Mouse (Mus musculus): ENCODE data around the gene Fsip1. TPM values are rescaled to one million over a fixed set of nuclear protein-coding genes. Genes with fewer than 3 reads are reported as not detected.

Gene Fsip1
- polyA plus RNA-seq, 1 experiment from 2014 or later, result 1.0 TPM

DNA sequence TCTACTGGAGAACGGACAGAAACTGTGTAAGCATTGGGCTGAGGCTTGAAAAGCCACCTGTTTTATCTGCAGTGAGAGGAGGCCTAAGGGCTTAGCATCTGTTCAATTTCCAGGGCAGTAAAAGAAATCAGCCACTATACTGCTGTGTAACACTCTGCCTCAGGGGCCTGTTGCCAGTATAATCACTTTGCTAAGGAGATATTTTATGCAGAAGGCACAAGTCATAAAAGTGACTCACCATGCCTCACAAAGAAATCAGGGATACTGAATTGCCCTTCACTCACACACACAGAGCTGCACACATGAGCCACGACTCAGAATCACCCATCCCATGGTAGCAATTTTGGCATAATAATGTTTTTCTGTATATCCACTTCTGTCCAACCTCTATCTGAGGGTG is 140.6 kb downstream of the Fsip1 start:
- no peaks in the 10 kb centered on the region for H3K9me3 ChIP-seq (ENCODE audit: control insufficient read depth, low read length)
- H3K27ac ChIP-seq (replicated peaks; ENCODE audit: low read depth, low read length), result no peak overlapping the region
- H3K36me3 ChIP-seq (ENCODE audit: control insufficient read depth, insufficient read depth, low read length), result peaks cover 68% of the 10 kb centered on the region
- 63% methylated on average over 2 of the region's 2 CpGs for WGBS
- DNase-seq (ENCODE audit: low spot score) (no peak), ATAC-seq (ENCODE audit: low read depth) (no peak)
- no peak overlapping the region for H3K4me2 ChIP-seq (ENCODE audit: low read depth, low read length)
- no peak overlapping the region for H3K4me3 ChIP-seq (ENCODE audit: low read depth, low read length)
- H3K9ac ChIP-seq (ENCODE audit: low read depth, low read length), result no peak overlapping the region
- peaks cover 14% of the 10 kb centered on the region for H3K4me1 ChIP-seq (ENCODE audit: control insufficient read depth, insufficient read depth, low read length)
- H3K27me3 ChIP-seq (replicated peaks; ENCODE audit: control insufficient read depth, insufficient read depth, low read length), result no peaks in the 10 kb centered on the region

DNA sequence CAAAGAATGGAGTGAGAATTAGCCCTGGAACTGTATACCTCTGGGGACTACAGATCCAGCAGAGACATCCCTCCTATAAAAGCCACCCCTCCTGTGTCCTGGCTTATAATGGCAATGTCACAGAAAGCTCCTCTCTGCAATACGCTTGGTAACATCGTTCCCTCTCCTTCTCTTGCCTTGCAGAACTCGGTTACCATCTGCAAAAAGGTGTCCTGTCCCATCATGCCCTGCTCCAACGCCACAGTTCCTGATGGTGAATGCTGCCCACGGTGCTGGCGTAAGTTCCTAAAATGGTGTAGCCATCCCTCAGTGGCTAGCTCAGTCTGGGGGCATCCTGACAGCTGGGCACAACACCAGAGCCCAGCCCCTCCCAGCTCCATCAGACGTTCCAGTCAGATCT is 141.1 kb downstream of the Fsip1 start:
- H3K9ac ChIP-seq (ENCODE audit: low read depth, low read length), result no peak overlapping the region
- H3K4me2 ChIP-seq (ENCODE audit: low read depth, low read length), result peak overlapping the region; percentile 81
- H3K27me3 ChIP-seq (replicated peaks; ENCODE audit: control insufficient read depth, insufficient read depth, low read length), result no peaks in the 10 kb centered on the region
- H3K4me1 ChIP-seq (ENCODE audit: control insufficient read depth, insufficient read depth, low read length), result peaks cover 16% of the 10 kb centered on the region
- DNase-seq (ENCODE audit: low spot score) (no peak), ATAC-seq (ENCODE audit: low read depth) (no peak)
- peaks cover 63% of the 10 kb centered on the region for H3K36me3 ChIP-seq (ENCODE audit: control insufficient read depth, insufficient read depth, low read length)
- H3K27ac ChIP-seq (replicated peaks; ENCODE audit: low read depth, low read length), result no peak overlapping the region
- peak overlapping the region; percentile 59 for H3K4me3 ChIP-seq (ENCODE audit: low read depth, low read length)
- H3K9me3 ChIP-seq (ENCODE audit: control insufficient read depth, low read length), result no peaks in the 10 kb centered on the region
- 84% methylated on average over 7 of the region's 7 CpGs for WGBS

DNA sequence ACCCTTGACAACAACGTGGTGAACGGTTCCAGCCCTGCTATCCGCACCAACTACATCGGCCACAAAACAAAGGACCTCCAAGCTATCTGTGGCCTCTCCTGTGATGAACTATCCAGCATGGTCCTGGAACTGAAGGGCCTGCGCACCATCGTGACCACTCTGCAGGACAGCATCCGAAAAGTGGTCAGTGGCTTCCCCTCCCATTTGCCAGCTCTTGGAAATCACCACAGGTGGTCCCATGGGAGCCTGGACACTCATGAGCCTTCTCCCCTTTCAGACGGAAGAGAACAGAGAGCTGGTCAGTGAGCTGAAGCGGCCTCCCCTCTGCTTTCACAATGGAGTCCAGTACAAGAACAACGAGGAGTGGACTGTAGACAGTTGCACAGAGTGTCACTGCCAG is 142.1 kb downstream of the Fsip1 start:
- H3K4me2 ChIP-seq (ENCODE audit: low read depth, low read length), result peak overlapping the region; percentile 81
- WGBS, result 68% methylated on average over 10 of the region's 10 CpGs
- peaks cover 53% of the 10 kb centered on the region for H3K36me3 ChIP-seq (ENCODE audit: control insufficient read depth, insufficient read depth, low read length)
- peaks cover 21% of the 10 kb centered on the region for H3K4me1 ChIP-seq (ENCODE audit: control insufficient read depth, insufficient read depth, low read length)
- DNase-seq (ENCODE audit: low spot score) (no peak), ATAC-seq (ENCODE audit: low read depth) (no peak)
- peak overlapping the region; percentile 75; the same call in 1 of the 2 replicates for H3K9ac ChIP-seq (ENCODE audit: low read depth, low read length)
- H3K27me3 ChIP-seq (replicated peaks; ENCODE audit: control insufficient read depth, insufficient read depth, low read length), result no peaks in the 10 kb centered on the region
- peak overlapping the region; percentile 59 for H3K4me3 ChIP-seq (ENCODE audit: low read depth, low read length)
- no peaks in the 10 kb centered on the region for H3K9me3 ChIP-seq (ENCODE audit: control insufficient read depth, low read length)
- H3K27ac ChIP-seq (replicated peaks; ENCODE audit: low read depth, low read length), result no peak overlapping the region

DNA sequence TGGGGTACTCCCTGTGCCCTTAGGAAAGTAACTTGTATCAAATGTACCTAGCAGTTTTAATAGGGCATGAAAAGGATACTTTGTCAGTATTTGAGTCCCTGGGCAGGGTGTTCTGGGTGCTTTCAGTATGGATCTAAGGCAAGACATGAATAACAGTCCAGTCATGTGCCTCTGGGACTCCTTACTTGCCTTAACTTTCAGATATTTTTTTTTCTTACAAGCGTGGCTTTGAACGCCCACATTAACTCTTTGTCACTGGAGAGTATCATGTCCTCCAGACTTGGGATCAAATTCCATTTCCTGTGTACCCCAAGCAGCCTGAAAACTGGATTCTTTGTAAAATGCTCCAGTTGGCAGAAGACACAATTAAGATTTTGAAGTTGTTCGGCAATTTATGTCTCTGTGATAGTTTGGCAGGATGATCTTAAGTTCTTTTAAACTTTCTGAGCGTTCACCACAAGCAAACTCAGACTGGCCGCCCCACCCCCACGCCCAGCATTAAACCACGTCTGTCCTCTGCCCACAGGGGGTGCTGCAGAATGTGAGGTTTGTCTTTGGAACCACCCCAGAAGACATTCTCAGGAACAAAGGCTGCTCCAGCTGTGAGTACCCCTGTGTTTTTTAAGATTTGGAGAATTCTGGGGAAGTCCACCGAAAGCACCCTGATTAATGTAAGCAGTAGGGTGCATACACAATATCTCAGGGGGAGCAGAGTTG is 142.8 kb downstream of the Fsip1 start:
- Histone ChIP-seq H3K27ac (replicated peaks; ENCODE audit: low read depth, low read length) (no peak overlapping the region), H3K9me3 (ENCODE audit: control insufficient read depth, low read length) (no peaks in the 10 kb centered on the region), H3K36me3 (ENCODE audit: control insufficient read depth, insufficient read depth, low read length) (peaks cover 46% of the 10 kb centered on the region), H3K4me2 (ENCODE audit: low read depth, low read length) (peak overlapping the region; percentile 81), H3K27me3 (replicated peaks; ENCODE audit: control insufficient read depth, insufficient read depth, low read length) (no peaks in the 10 kb centered on the region), H3K9ac (ENCODE audit: low read depth, low read length) (peak overlapping the region; percentile 75), H3K4me3 (ENCODE audit: low read depth, low read length) (peak overlapping the region; percentile 59), H3K4me1 (ENCODE audit: control insufficient read depth, insufficient read depth, low read length) (peaks cover 21% of the 10 kb centered on the region)
- ATAC-seq (ENCODE audit: low read depth) (no peak), DNase-seq (ENCODE audit: low spot score) (peak; percentile 73)
- WGBS, result 21% methylated on average over 8 of the region's 8 CpGs

DNA sequence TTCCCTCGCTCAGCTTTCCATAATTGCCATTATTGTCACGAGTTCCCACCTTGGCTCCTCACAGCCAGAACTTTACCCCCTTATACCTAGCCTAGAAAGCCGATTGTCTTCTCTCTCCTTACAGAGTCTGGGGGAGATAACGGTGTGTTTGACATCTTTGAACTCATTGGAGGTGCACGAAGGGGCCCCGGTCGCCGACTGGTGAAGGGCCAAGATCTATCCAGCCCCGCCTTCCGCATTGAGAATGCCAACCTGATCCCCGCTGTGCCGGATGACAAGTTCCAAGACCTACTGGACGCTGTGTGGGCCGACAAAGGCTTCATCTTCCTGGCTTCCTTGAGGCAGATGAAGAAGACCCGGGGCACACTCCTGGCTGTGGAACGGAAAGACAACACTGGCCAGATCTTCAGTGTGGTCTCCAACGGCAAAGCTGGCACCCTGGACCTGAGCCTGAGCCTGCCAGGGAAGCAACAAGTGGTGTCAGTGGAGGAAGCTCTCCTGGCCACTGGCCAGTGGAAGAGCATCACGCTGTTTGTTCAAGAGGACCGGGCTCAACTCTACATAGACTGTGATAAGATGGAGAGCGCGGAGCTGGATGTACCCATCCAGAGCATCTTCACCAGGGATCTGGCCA is 143.8 kb downstream of the Fsip1 start:
- no peak for DNase-seq (ENCODE audit: low spot score)

DNA sequence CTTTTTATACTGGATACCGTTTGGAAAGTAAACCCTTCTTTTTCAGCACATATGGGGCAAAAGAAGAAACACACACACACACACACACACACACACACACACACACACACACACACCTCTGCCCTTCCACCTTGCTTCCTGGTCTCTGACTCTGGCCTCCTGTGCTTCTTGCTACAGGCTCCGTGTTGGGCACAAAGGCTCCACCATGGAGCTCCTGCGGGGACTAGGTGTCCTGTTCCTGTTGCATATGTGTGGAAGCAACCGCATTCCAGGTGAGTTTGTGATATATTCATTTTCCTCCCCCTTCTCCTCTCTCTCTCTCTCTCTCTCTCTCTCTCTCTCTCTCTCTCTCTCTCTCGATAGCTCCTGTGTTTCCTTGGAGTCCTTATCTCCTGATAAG is 144.3 kb downstream of the Fsip1 start:
- Histone ChIP-seq H3K4me1 (ENCODE audit: control insufficient read depth, insufficient read depth, low read length) (peaks cover 21% of the 10 kb centered on the region), H3K27ac (replicated peaks; ENCODE audit: low read depth, low read length) (peak overlapping the region; percentile 74; the same call in 1 of the 2 replicates), H3K27me3 (replicated peaks; ENCODE audit: control insufficient read depth, insufficient read depth, low read length) (no peaks in the 10 kb centered on the region), H3K9me3 (ENCODE audit: control insufficient read depth, low read length) (no peaks in the 10 kb centered on the region), H3K36me3 (ENCODE audit: control insufficient read depth, insufficient read depth, low read length) (peaks cover 31% of the 10 kb centered on the region), H3K4me2 (ENCODE audit: low read depth, low read length) (peak overlapping the region; percentile 81), H3K4me3 (ENCODE audit: low read depth, low read length) (peak overlapping the region; percentile 59), H3K9ac (ENCODE audit: low read depth, low read length) (peak overlapping the region; percentile 75)
- no peak for DNase-seq (ENCODE audit: low spot score)
- ATAC-seq (ENCODE audit: low read depth), result no peak
- 19% methylated on average over 5 of the region's 5 CpGs for WGBS

More for the DNA sequence above, 143.8 kb downstream of the Fsip1 start:
- peak overlapping the region; percentile 81 for H3K4me2 ChIP-seq (ENCODE audit: low read depth, low read length)
- H3K27me3 ChIP-seq (replicated peaks; ENCODE audit: control insufficient read depth, insufficient read depth, low read length), result no peaks in the 10 kb centered on the region
- peak overlapping the region; percentile 59 for H3K4me3 ChIP-seq (ENCODE audit: low read depth, low read length)
- peaks cover 36% of the 10 kb centered on the region for H3K36me3 ChIP-seq (ENCODE audit: control insufficient read depth, insufficient read depth, low read length)
- H3K9ac ChIP-seq (ENCODE audit: low read depth, low read length), result peak overlapping the region; percentile 75
- peaks cover 21% of the 10 kb centered on the region for H3K4me1 ChIP-seq (ENCODE audit: control insufficient read depth, insufficient read depth, low read length)
- WGBS, result 55% methylated on average over 21 of the region's 21 CpGs
- no peak overlapping the region for H3K27ac ChIP-seq (replicated peaks; ENCODE audit: low read depth, low read length)
- H3K9me3 ChIP-seq (ENCODE audit: control insufficient read depth, low read length), result no peaks in the 10 kb centered on the region
- ATAC-seq (ENCODE audit: low read depth), result no peak

DNA sequence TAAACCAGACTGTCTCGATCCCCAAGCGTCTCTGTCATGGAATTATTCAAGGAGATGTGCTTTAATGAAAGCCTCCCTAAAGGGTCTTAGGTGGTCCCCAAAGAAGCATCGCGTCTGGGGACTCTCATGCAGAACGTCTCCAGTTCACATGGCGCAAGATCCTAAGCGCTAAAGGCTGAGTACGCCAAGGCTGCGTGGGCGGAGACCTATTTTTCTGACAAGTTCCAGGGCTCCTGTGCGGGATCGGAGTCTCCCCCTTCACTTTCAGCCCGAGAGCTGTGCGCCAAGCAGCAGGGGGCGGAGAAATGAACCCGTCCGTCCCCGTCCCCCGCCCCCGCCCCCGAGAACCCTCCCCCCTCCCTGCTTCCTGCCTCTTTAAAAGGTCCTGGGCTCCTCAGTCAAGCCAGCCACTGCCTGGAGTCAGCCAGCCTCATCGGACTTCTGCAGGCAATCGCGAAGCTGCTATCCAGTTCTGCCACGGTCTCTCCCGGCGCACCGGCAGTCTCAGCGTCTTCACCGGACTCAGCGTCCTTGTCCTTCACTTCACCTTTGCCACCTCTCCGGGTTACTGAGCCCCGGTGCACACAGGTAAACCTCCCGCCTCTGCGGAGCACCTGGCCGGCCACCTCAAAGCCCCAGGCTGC is 145.2 kb downstream of the Fsip1 start, which contains the start of gene Thbs1:
Thbs1 (plus strand) TSS at position 389 of the 644 bp plus-strand sequence.
- H3K27ac ChIP-seq (replicated peaks; ENCODE audit: low read depth, low read length), result peak within 1 kb of the TSS; percentile 74
- peak within 1 kb of the TSS; percentile 59 for H3K4me3 ChIP-seq (ENCODE audit: low read depth, low read length)
- H3K36me3 ChIP-seq (ENCODE audit: control insufficient read depth, insufficient read depth, low read length), result peaks cover 23% of the 10 kb centered on the region
- H3K4me2 ChIP-seq (ENCODE audit: low read depth, low read length), result peak within 1 kb of the TSS; percentile 81
- H3K9me3 ChIP-seq (ENCODE audit: control insufficient read depth, low read length), result no peaks in the 10 kb centered on the region
- H3K4me1 ChIP-seq (ENCODE audit: control insufficient read depth, insufficient read depth, low read length), result peaks cover 21% of the 10 kb centered on the region
- no peaks in the 10 kb centered on the region for H3K27me3 ChIP-seq (replicated peaks; ENCODE audit: control insufficient read depth, insufficient read depth, low read length)
- ATAC-seq (ENCODE audit: low read depth) (peak; percentile 89), DNase-seq (ENCODE audit: low spot score) (peak; percentile 96)
- peak within 1 kb of the TSS; percentile 75 for H3K9ac ChIP-seq (ENCODE audit: low read depth, low read length)
- WGBS, result under 1% methylated on average over 34 of the region's 36 CpGs

DNA sequence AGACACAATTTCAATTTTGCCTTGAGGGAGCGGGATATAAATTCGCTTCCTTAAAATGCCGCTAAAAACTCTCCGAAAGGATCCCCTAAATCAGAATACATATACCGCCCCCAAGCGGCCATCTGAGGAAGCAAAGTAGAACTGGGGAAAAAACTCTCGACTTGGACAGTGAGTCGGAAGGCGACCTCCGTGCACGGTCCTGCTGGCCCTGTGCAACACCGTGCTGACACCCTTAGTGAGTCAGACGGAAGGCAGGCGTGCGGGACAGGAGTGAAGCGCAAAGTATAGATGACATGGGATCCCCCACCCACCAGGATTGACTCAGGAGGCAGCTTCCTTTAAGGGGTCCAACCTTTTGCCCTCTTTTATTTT is 145.7 kb downstream of the Fsip1 start:
- 2% methylated on average over 16 of the region's 16 CpGs for WGBS
- Histone ChIP-seq H3K27ac (replicated peaks; ENCODE audit: low read depth, low read length) (peak overlapping the region; percentile 74), H3K4me2 (ENCODE audit: low read depth, low read length) (peak overlapping the region; percentile 81), H3K4me1 (ENCODE audit: control insufficient read depth, insufficient read depth, low read length) (peaks cover 21% of the 10 kb centered on the region), H3K4me3 (ENCODE audit: low read depth, low read length) (peak overlapping the region; percentile 59), H3K27me3 (replicated peaks; ENCODE audit: control insufficient read depth, insufficient read depth, low read length) (no peaks in the 10 kb centered on the region), H3K36me3 (ENCODE audit: control insufficient read depth, insufficient read depth, low read length) (peaks cover 18% of the 10 kb centered on the region), H3K9me3 (ENCODE audit: control insufficient read depth, low read length) (no peaks in the 10 kb centered on the region), H3K9ac (ENCODE audit: low read depth, low read length) (peak overlapping the region; percentile 75)
- peak; percentile 82 for ATAC-seq (ENCODE audit: low read depth)
- DNase-seq (ENCODE audit: low spot score), result peak; percentile 93

Measured in embryonic facial prominence, embryonic 14.5 days (tissue).